Mouse (Mus musculus): ENCODE data around the gene Sec14l5. TPM values are rescaled to one million over a fixed set of nuclear protein-coding genes. Genes with fewer than 3 reads are reported as not detected.

The Sec14l5 gene
- polyA plus RNA-seq, 1 experiment from 2014 or later, result 0.03 TPM

DNA sequence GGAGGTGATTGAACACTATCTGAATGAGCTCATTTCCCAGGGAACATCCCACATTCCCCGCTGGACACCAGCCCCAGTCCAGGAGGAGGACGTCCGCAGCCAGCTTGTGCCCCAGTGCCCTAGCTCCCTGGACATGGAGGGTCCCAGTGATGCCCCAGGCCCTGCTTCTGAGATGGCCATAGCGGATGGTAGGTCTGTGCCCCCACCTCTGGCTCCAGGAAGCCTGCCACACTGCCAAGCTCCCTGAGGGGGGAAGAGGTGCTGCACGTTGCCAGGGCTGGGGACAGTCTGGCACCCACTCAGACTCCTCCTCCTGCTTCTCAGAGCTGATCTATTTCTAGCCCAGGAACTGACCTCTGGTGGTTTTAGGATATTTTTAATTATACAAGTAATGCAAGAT, 21.9 kb downstream of the Sec14l5 start:
- Histone ChIP-seq H3K9me3 (ENCODE audit: control insufficient read depth, low read length) (no peaks in the 10 kb centered on the region), H3K4me3 (ENCODE audit: control insufficient read depth in 1 of 2, insufficient read depth in 1 of 2, low read depth in 1 of 2, low read length in 2 of 2) (no peak overlapping the region), H3K27me3 (ENCODE audit: control insufficient read depth, insufficient read depth, low read length) (no peaks in the 10 kb centered on the region), H3K4me2 (ENCODE audit: low read length) (no peak overlapping the region), H3K9ac (ENCODE audit: low read length) (no peak overlapping the region), H3K36me3 (ENCODE audit: control insufficient read depth, insufficient read depth, low read length) (no peaks in the 10 kb centered on the region), H3K27ac (replicated peaks in 1 of 2; ENCODE audit: control insufficient read depth in 1 of 2, insufficient read depth in 1 of 2, low read depth in 2 of 2, low read length in 2 of 2) (peak overlapping the region; percentile 11 to 33; a peak in 1 of 4 replicates), H3K4me1 (ENCODE audit: control insufficient read depth in 2 of 2, insufficient read depth in 2 of 2, low read length in 2 of 2) (peaks cover 14 to 25% of the 10 kb centered on the region in 2 experiments)
- 48% methylated on average over 5 of the region's 5 CpGs for WGBS
- ATAC-seq (ENCODE audit: insufficient number of reproducible peaks, insufficient read depth, low FRiP score, low read depth), result peak; percentile 22; the same call in 1 of the 2 replicates

DNA sequence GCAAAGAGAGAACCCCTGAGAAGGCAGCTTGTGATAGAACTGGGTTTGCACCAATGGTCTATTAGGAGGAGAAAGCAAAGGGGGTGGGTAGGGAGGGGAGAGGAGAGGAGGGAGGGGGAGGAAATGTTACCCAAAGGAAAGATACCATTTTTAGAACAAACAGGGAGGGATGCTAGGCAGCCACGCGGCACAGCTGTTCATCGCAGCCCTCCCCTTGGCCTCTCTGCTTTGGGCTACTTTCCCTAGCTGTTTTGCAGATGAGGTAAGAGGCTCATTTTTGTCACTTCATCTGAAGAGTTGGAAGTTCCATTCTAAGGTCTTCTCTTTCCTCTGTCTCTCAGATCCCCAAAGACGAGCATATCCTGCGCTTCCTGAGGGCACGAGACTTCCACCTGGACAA, 25.7 kb downstream of the Sec14l5 start:
- no peaks in the 10 kb centered on the region for H3K36me3 ChIP-seq (ENCODE audit: control insufficient read depth, insufficient read depth, low read length)
- no peak overlapping the region for H3K9ac ChIP-seq (ENCODE audit: low read length)
- H3K27me3 ChIP-seq (ENCODE audit: control insufficient read depth, insufficient read depth, low read length), result no peaks in the 10 kb centered on the region
- H3K4me2 ChIP-seq (ENCODE audit: low read length), result no peak overlapping the region
- no peaks in the 10 kb centered on the region for H3K9me3 ChIP-seq (ENCODE audit: control insufficient read depth, low read length)
- WGBS, result 66% methylated on average over 6 of the region's 6 CpGs
- ATAC-seq (ENCODE audit: insufficient number of reproducible peaks, insufficient read depth, low FRiP score, low read depth), result no peak
- H3K4me3 ChIP-seq (ENCODE audit: control insufficient read depth in 1 of 2, insufficient read depth in 1 of 2, low read depth in 1 of 2, low read length in 2 of 2), result no peak overlapping the region
- H3K4me1 ChIP-seq (ENCODE audit: control insufficient read depth in 2 of 2, insufficient read depth in 2 of 2, low read length in 2 of 2), result peaks cover 5 to 13% of the 10 kb centered on the region in 2 experiments
- H3K27ac ChIP-seq (replicated peaks in 1 of 2; ENCODE audit: control insufficient read depth in 1 of 2, insufficient read depth in 1 of 2, low read depth in 2 of 2, low read length in 2 of 2), result no peak overlapping the region

- no peak overlapping the region for H3K9ac ChIP-seq (ENCODE audit: low read length)
- peaks cover 5 to 8% of the 10 kb centered on the region in 2 experiments; a peak in 2 of 4 replicates for H3K4me1 ChIP-seq (ENCODE audit: control insufficient read depth in 2 of 2, insufficient read depth in 2 of 2, low read length in 2 of 2)
- ATAC-seq (ENCODE audit: insufficient number of reproducible peaks, insufficient read depth, low FRiP score, low read depth), result no peak
- no peak overlapping the region for H3K27ac ChIP-seq (replicated peaks in 1 of 2; ENCODE audit: control insufficient read depth in 1 of 2, insufficient read depth in 1 of 2, low read depth in 2 of 2, low read length in 2 of 2)
- WGBS, result 78% methylated on average over 18 of the region's 18 CpGs
- H3K27me3 ChIP-seq (ENCODE audit: control insufficient read depth, insufficient read depth, low read length), result no peaks in the 10 kb centered on the region; the same call in 1 of the 2 replicates
- H3K36me3 ChIP-seq (ENCODE audit: control insufficient read depth, insufficient read depth, low read length), result no peaks in the 10 kb centered on the region
- no peaks in the 10 kb centered on the region for H3K9me3 ChIP-seq (ENCODE audit: control insufficient read depth, low read length)
- H3K4me2 ChIP-seq (ENCODE audit: low read length), result no peak overlapping the region
- H3K4me3 ChIP-seq (ENCODE audit: control insufficient read depth in 1 of 2, insufficient read depth in 1 of 2, low read depth in 1 of 2, low read length in 2 of 2), result no peak overlapping the region
These were observed 36.5 kb downstream of the Sec14l5 start for GRCm38 (mm10) chr16:5183310-5183975.

DNA sequence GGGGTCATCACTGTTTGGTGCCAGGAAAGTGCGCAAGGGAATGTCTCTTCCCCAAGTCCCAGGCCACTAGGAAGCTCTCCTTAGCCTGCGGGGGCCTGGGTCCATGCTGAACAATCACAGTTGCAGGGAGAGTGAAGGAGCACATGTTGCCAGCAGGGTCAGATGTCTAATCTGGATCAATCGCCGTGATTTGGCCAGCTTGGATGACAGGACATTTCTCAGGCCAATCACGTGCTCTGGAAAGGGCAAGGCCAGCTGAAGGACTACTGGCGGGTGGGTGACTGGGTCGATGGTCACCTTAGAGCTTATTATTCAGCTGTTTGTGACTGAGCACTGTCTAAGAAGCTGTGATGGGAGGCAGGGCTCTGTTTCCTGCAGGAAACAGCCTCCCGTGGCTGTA, 37.2 kb downstream of the Sec14l5 start:
- H3K9me3 ChIP-seq (ENCODE audit: control insufficient read depth, low read length), result no peaks in the 10 kb centered on the region

DNA sequence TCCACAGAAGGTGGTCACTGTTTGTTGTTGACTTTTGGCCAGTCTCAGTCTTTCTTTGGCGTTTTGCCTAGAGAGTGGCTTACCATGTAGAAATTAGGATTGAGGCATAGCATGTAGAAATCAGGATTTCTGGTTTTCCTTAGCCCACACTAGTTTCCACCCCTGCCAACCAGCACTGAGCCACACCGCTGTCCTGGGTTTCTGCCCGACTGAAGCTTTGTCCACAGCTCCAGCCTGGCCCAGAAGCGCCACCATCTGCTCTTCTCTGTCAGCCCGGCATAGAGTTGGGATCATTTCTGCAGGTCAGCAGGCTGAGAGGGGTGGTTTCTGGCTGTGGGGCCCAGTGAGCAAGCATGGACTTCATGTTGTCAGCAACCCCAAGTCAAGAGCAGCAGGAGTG, 38.0 kb downstream of the Sec14l5 start:
- no peaks in the 10 kb centered on the region; the same call in 1 of the 2 replicates for H3K27me3 ChIP-seq (ENCODE audit: control insufficient read depth, insufficient read depth, low read length)
- no peak for ATAC-seq (ENCODE audit: insufficient number of reproducible peaks, insufficient read depth, low FRiP score, low read depth)
- H3K27ac ChIP-seq (replicated peaks in 1 of 2; ENCODE audit: control insufficient read depth in 1 of 2, insufficient read depth in 1 of 2, low read depth in 2 of 2, low read length in 2 of 2), result no peak overlapping the region
- H3K4me1 ChIP-seq (ENCODE audit: control insufficient read depth in 2 of 2, insufficient read depth in 2 of 2, low read length in 2 of 2), result peaks cover 5 to 8% of the 10 kb centered on the region in 2 experiments; a peak in 2 of 4 replicates
- WGBS, result 69% methylated on average over 5 of the region's 5 CpGs
- H3K9me3 ChIP-seq (ENCODE audit: control insufficient read depth, low read length), result no peaks in the 10 kb centered on the region
- H3K9ac ChIP-seq (ENCODE audit: low read length), result no peak overlapping the region
- no peak overlapping the region for H3K4me2 ChIP-seq (ENCODE audit: low read length)
- H3K36me3 ChIP-seq (ENCODE audit: control insufficient read depth, insufficient read depth, low read length), result no peaks in the 10 kb centered on the region
- no peak overlapping the region for H3K4me3 ChIP-seq (ENCODE audit: control insufficient read depth in 1 of 2, insufficient read depth in 1 of 2, low read depth in 1 of 2, low read length in 2 of 2)

More for the DNA sequence above, 37.2 kb downstream of the Sec14l5 start:
- no peak overlapping the region for H3K4me2 ChIP-seq (ENCODE audit: low read length)
- H3K27me3 ChIP-seq (ENCODE audit: control insufficient read depth, insufficient read depth, low read length), result no peaks in the 10 kb centered on the region; the same call in 1 of the 2 replicates
- H3K27ac ChIP-seq (replicated peaks in 1 of 2; ENCODE audit: control insufficient read depth in 1 of 2, insufficient read depth in 1 of 2, low read depth in 2 of 2, low read length in 2 of 2), result no peak overlapping the region
- no peak for ATAC-seq (ENCODE audit: insufficient number of reproducible peaks, insufficient read depth, low FRiP score, low read depth)
- no peak overlapping the region for H3K9ac ChIP-seq (ENCODE audit: low read length)
- WGBS, result 52% methylated on average over 8 of the region's 8 CpGs
- no peaks in the 10 kb centered on the region for H3K36me3 ChIP-seq (ENCODE audit: control insufficient read depth, insufficient read depth, low read length)
- no peak overlapping the region for H3K4me3 ChIP-seq (ENCODE audit: control insufficient read depth in 1 of 2, insufficient read depth in 1 of 2, low read depth in 1 of 2, low read length in 2 of 2)
- H3K4me1 ChIP-seq (ENCODE audit: control insufficient read depth in 2 of 2, insufficient read depth in 2 of 2, low read length in 2 of 2), result peaks cover 5 to 8% of the 10 kb centered on the region in 2 experiments; a peak in 2 of 4 replicates

- no peak overlapping the region for H3K4me2 ChIP-seq (ENCODE audit: low read length)
- ATAC-seq (ENCODE audit: insufficient number of reproducible peaks, insufficient read depth, low FRiP score, low read depth), result no peak
- H3K9me3 ChIP-seq (ENCODE audit: control insufficient read depth, low read length), result no peaks in the 10 kb centered on the region
- H3K27me3 ChIP-seq (ENCODE audit: control insufficient read depth, insufficient read depth, low read length), result no peaks in the 10 kb centered on the region; the same call in 1 of the 2 replicates
- peak overlapping the region in 1 of 2 experiments; percentile 19; a peak in 1 of 4 replicates for H3K27ac ChIP-seq (replicated peaks in 1 of 2; ENCODE audit: control insufficient read depth in 1 of 2, insufficient read depth in 1 of 2, low read depth in 2 of 2, low read length in 2 of 2)
- H3K4me1 ChIP-seq (ENCODE audit: control insufficient read depth in 2 of 2, insufficient read depth in 2 of 2, low read length in 2 of 2), result peaks cover 5 to 8% of the 10 kb centered on the region in 2 experiments; a peak in 2 of 4 replicates
- H3K9ac ChIP-seq (ENCODE audit: low read length), result no peak overlapping the region
- no peaks in the 10 kb centered on the region for H3K36me3 ChIP-seq (ENCODE audit: control insufficient read depth, insufficient read depth, low read length)
- WGBS, result 63% methylated on average over 7 of the region's 7 CpGs
- no peak overlapping the region for H3K4me3 ChIP-seq (ENCODE audit: control insufficient read depth in 1 of 2, insufficient read depth in 1 of 2, low read depth in 1 of 2, low read length in 2 of 2)
These were observed 38.8 kb downstream of the Sec14l5 start for GRCm38 (mm10) chr16:5185691-5186090.

DNA sequence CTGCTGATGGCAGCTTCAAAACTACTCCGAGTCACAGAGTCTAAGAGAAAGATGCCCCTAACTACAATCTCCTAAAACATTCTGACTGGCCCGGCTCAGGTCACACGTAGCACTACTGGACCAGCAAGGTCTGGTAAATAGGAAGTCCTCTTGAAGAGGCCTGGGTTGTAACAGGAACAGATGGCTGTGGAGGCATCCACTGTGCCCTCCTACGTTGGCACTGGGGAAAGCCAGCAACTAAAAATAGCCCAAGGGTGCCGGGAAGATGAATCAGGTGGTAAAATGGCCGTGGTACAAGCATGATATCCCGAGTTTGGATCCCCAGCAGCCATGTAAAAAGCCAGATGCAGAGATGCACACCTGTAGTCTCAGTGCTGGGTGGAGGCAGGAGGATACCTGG, 39.3 kb downstream of the Sec14l5 start:
- no peaks in the 10 kb centered on the region for H3K36me3 ChIP-seq (ENCODE audit: control insufficient read depth, insufficient read depth, low read length)
- no peak for ATAC-seq (ENCODE audit: insufficient number of reproducible peaks, insufficient read depth, low FRiP score, low read depth)
- 36% methylated on average over 7 of the region's 7 CpGs for WGBS

More for the DNA sequence above, 39.3 kb downstream of the Sec14l5 start:
- Histone ChIP-seq H3K4me3 (ENCODE audit: control insufficient read depth in 1 of 2, insufficient read depth in 1 of 2, low read depth in 1 of 2, low read length in 2 of 2) (no peak overlapping the region), H3K9me3 (ENCODE audit: control insufficient read depth, low read length) (no peaks in the 10 kb centered on the region), H3K4me1 (ENCODE audit: control insufficient read depth in 2 of 2, insufficient read depth in 2 of 2, low read length in 2 of 2) (peaks cover 5 to 8% of the 10 kb centered on the region in 2 experiments; a peak in 2 of 4 replicates), H3K9ac (ENCODE audit: low read length) (no peak overlapping the region), H3K27me3 (ENCODE audit: control insufficient read depth, insufficient read depth, low read length) (no peaks in the 10 kb centered on the region; the same call in 1 of the 2 replicates), H3K27ac (replicated peaks in 1 of 2; ENCODE audit: control insufficient read depth in 1 of 2, insufficient read depth in 1 of 2, low read depth in 2 of 2, low read length in 2 of 2) (peak overlapping the region in 1 of 2 experiments; percentile 19; a peak in 1 of 4 replicates), H3K4me2 (ENCODE audit: low read length) (no peak overlapping the region)

All from heart, embryonic 14.5 days (tissue).